Mouse (Mus musculus) neural tube, embryonic 12.5 days (tissue): ENCODE measurements around the gene Bri3. TPM values are rescaled to one million over a fixed set of nuclear protein-coding genes. Genes with fewer than 3 reads are reported as not detected.
"Not testable (repeated sequence)": the region's sequence is repeated elsewhere in the genome, so short reads cannot be mapped to it uniquely, and the experiment has no call there.

Experiments
- ATAC-seq: fragments of 200-750 bp; cut with Nextera tagmentation; 2 replicates; pipeline ENCODE4 v1.8.0; 2017; ENCODE audit warnings: low read depth, mild to moderate bottlenecking, moderate TSS enrichment, moderate library complexity; ENCODE audit not compliant: low FRiP score
- H3K27ac ChIP-seq: fragments of 300-500 bp; sonication (generic); 2 replicates; pipeline ENCODE4 v1.5.1; 2016
- H3K27me3 ChIP-seq: fragments of 300-500 bp; sonication (generic); replicated peaks from 2 replicates; pipeline ENCODE4 v1.6.1; 2016; ENCODE audit warnings: mild to moderate bottlenecking
- H3K36me3 ChIP-seq: fragments of 300-500 bp; sonication (generic); 2 replicates; pipeline ENCODE4 v1.6.1; 2016; ENCODE audit warnings: mild to moderate bottlenecking
- H3K4me1 ChIP-seq: fragments of 300-500 bp; sonication (generic); 2 replicates; pipeline ENCODE4 v1.6.1; 2016
- H3K4me2 ChIP-seq: fragments of 300-500 bp; sonication (generic); replicated peaks from 2 replicates; pipeline ENCODE4 v1.6.1; 2016; ENCODE audit warnings: mild to moderate bottlenecking
- H3K4me3 ChIP-seq: fragments of 300-500 bp; sonication (generic); 2 replicates; pipeline ENCODE4 v1.5.1; 2016
- H3K9ac ChIP-seq: fragments of 300-500 bp; sonication (generic); 2 replicates; pipeline ENCODE4 v1.6.1; 2016; ENCODE audit warnings: mild to moderate bottlenecking
- H3K9me3 ChIP-seq: fragments of 300-500 bp; sonication (generic); 2 replicates; pipeline ENCODE4 v1.6.1; 2016; ENCODE audit warnings: mild to moderate bottlenecking
- WGBS: fragments of 180-500 bp; shearing (Covaris S2); methylation state at CpG from one replicate; pipeline ENCODE4 v1.1.7; 2016; 5-methylcytosine and 5-hydroxymethylcytosine counted together
- polyA plus RNA-seq: library from polyadenylated mRNA; unstranded; fragments of >200 nt; fragmentation: Nextera tagmentation; extraction: Ambion mirVana; gene quantifications from 2 replicates; pipeline ENCODE4 v1.2.1, GENCODE M21; 2016

Gene Bri3
- polyA plus RNA-seq, 1 experiment from 2014 or later: 148 TPM

- peaks cover 4% of the 10 kb centered on the region; the same call in 1 of the 2 replicates for H3K4me1 ChIP-seq
- no peak overlapping the region for H3K4me2 ChIP-seq
- no peaks in the 10 kb centered on the region for H3K9me3 ChIP-seq
- H3K36me3 ChIP-seq: no peaks in the 10 kb centered on the region
- WGBS: 71% methylated on average over 8 of the region's 8 CpGs
- H3K27me3 ChIP-seq: no peaks in the 10 kb centered on the region
- no peak overlapping the region for H3K9ac ChIP-seq
- no peak overlapping the region for H3K27ac ChIP-seq
- H3K4me3 ChIP-seq: no peak overlapping the region
- ATAC-seq: no peak
Observed at GRCm38 (mm10) chr5:144317426-144317825, 73.2 kb downstream of the Bri3 start.

GRCm38 (mm10) chr5:144318286-144318685, 74.0 kb downstream of the Bri3 start:
- peaks cover 4% of the 10 kb centered on the region; the same call in 1 of the 2 replicates for H3K4me1 ChIP-seq
- H3K36me3 ChIP-seq: no peaks in the 10 kb centered on the region
- no peak overlapping the region for H3K27ac ChIP-seq
- no peak overlapping the region for H3K4me2 ChIP-seq
- H3K4me3 ChIP-seq: no peak overlapping the region
- H3K9me3 ChIP-seq: no peaks in the 10 kb centered on the region
- WGBS: 39% methylated on average over 6 of the region's 6 CpGs
- H3K9ac ChIP-seq: no peak overlapping the region
- no peak for ATAC-seq
- no peaks in the 10 kb centered on the region for H3K27me3 ChIP-seq

GRCm38 (mm10) chr5:144321681-144322080, 77.4 kb downstream of the Bri3 start:
- H3K9ac ChIP-seq: no peak overlapping the region
- 64% methylated on average over 7 of the region's 7 CpGs for WGBS
- H3K4me1 ChIP-seq: peaks cover 4% of the 10 kb centered on the region; the same call in 1 of the 2 replicates
- no peak for ATAC-seq
- H3K27me3 ChIP-seq: no peaks in the 10 kb centered on the region
- no peaks in the 10 kb centered on the region for H3K36me3 ChIP-seq
- no peak overlapping the region for H3K4me3 ChIP-seq
- no peak overlapping the region for H3K27ac ChIP-seq
- H3K9me3 ChIP-seq: no peaks in the 10 kb centered on the region
- no peak overlapping the region for H3K4me2 ChIP-seq

GRCm38 (mm10) chr5:144322717-144323116, 78.5 kb downstream of the Bri3 start:
- Histone ChIP-seq H3K9ac (no peak overlapping the region), H3K27me3 (no peaks in the 10 kb centered on the region), H3K27ac (no peak overlapping the region), H3K4me3 (no peak overlapping the region), H3K36me3 (no peaks in the 10 kb centered on the region), H3K4me1 (peaks cover 1% of the 10 kb centered on the region; the same call in 1 of the 2 replicates), H3K4me2 (no peak overlapping the region), H3K9me3 (no peaks in the 10 kb centered on the region)
- ATAC-seq: no peak
- WGBS: 91% methylated on average over 3 of the region's 3 CpGs

- H3K4me2 ChIP-seq: no peak overlapping the region
- H3K9ac ChIP-seq: no peak overlapping the region
- H3K27me3 ChIP-seq: no peaks in the 10 kb centered on the region
- H3K4me1 ChIP-seq: no peaks in the 10 kb centered on the region
- 91% methylated on average over 11 of the region's 11 CpGs for WGBS
- no peak for ATAC-seq
- no peak overlapping the region for H3K27ac ChIP-seq
- no peaks in the 10 kb centered on the region for H3K9me3 ChIP-seq
- no peak overlapping the region for H3K4me3 ChIP-seq
- no peaks in the 10 kb centered on the region for H3K36me3 ChIP-seq
Observed at GRCm38 (mm10) chr5:144334010-144334409, 89.8 kb downstream of the Bri3 start.

GRCm38 (mm10) chr5:144335357-144335756, 91.1 kb downstream of the Bri3 start:
- WGBS: 87% methylated on average over 6 of the region's 6 CpGs

GRCm38 (mm10) chr5:144338787-144339186, 94.5 kb downstream of the Bri3 start:
- WGBS: 40% methylated on average over 1 of the region's 1 CpGs
- H3K27ac ChIP-seq: no peak overlapping the region
- H3K4me3 ChIP-seq: no peak overlapping the region
- no peaks in the 10 kb centered on the region for H3K27me3 ChIP-seq
- no peaks in the 10 kb centered on the region for H3K9me3 ChIP-seq
- H3K9ac ChIP-seq: no peak overlapping the region
- no peak for ATAC-seq
- H3K4me2 ChIP-seq: no peak overlapping the region
- no peaks in the 10 kb centered on the region for H3K36me3 ChIP-seq
- no peaks in the 10 kb centered on the region for H3K4me1 ChIP-seq

More at GRCm38 (mm10) chr5:144335357-144335756, 91.1 kb downstream of the Bri3 start:
- not testable (repeated sequence) for H3K4me3 ChIP-seq, H3K9me3 ChIP-seq, H3K27ac ChIP-seq, H3K9ac ChIP-seq, H3K4me2 ChIP-seq, ATAC-seq, H3K27me3 ChIP-seq, H3K36me3 ChIP-seq, H3K4me1 ChIP-seq

- Histone ChIP-seq H3K27ac (no peak overlapping the region), H3K9me3 (no peaks in the 10 kb centered on the region), H3K27me3 (no peaks in the 10 kb centered on the region), H3K4me1 (no peaks in the 10 kb centered on the region), H3K9ac (no peak overlapping the region), H3K4me2 (no peak overlapping the region), H3K4me3 (no peak overlapping the region), H3K36me3 (no peaks in the 10 kb centered on the region)
- WGBS: 71% methylated on average over 1 of the region's 1 CpGs
- no peak for ATAC-seq
Observed at GRCm38 (mm10) chr5:144341085-144341484, 96.8 kb downstream of the Bri3 start.

- 89% methylated on average over 6 of the region's 6 CpGs for whole genome bisulfite sequencing
- no peaks in the 10 kb centered on the region for H3K9me3 ChIP-seq
Observed at GRCm38 (mm10) chr5:144344592-144344991, 100.4 kb downstream of the Bri3 start.

GRCm38 (mm10) chr5:144351185-144351584, 106.9 kb downstream of the Bri3 start:
- H3K9ac ChIP-seq: no peak overlapping the region
- no peaks in the 10 kb centered on the region for H3K9me3 ChIP-seq
- H3K4me1 ChIP-seq: no peaks in the 10 kb centered on the region
- ATAC-seq: no peak
- no peaks in the 10 kb centered on the region for H3K27me3 ChIP-seq
- no peak overlapping the region for H3K27ac ChIP-seq
- no peak overlapping the region for H3K4me3 ChIP-seq
- no peak overlapping the region for H3K4me2 ChIP-seq
- H3K36me3 ChIP-seq: no peaks in the 10 kb centered on the region
- WGBS: 7% methylated on average over 8 of the region's 8 CpGs

More at GRCm38 (mm10) chr5:144344592-144344991, 100.4 kb downstream of the Bri3 start:
- Histone ChIP-seq H3K4me1 (no peaks in the 10 kb centered on the region), H3K27me3 (no peaks in the 10 kb centered on the region), H3K4me3 (no peak overlapping the region), H3K27ac (no peak overlapping the region), H3K4me2 (no peak overlapping the region), H3K9ac (no peak overlapping the region), H3K36me3 (no peaks in the 10 kb centered on the region)
- ATAC-seq: no peak

GRCm38 (mm10) chr5:144352250-144353047, 108.2 kb downstream of the Bri3 start:
- H3K36me3 ChIP-seq: no peaks in the 10 kb centered on the region
- H3K4me3 ChIP-seq: no peak overlapping the region
- no peak overlapping the region for H3K27ac ChIP-seq
- 0 out of 2 replicates have a peak, but pooled peaks cover 4% of the 10 kb centered on the region for H3K4me1 ChIP-seq
- 88% methylated on average over 9 of the region's 9 CpGs for WGBS
- ATAC-seq: no peak
- H3K27me3 ChIP-seq: peaks cover 6% of the 10 kb centered on the region
- no peaks in the 10 kb centered on the region for H3K9me3 ChIP-seq
- H3K4me2 ChIP-seq: no peak overlapping the region
- no peak overlapping the region for H3K9ac ChIP-seq

GRCm38 (mm10) chr5:144356776-144357455, 112.7 kb downstream of the Bri3 start:
- Histone ChIP-seq H3K4me2 (peak overlapping the region; percentile 94), H3K9me3 (no peaks in the 10 kb centered on the region), H3K4me1 (peaks cover 16% of the 10 kb centered on the region), H3K27ac (no peak overlapping the region), H3K4me3 (peak overlapping the region; percentile 50), H3K9ac (peak overlapping the region; percentile 49; the same call in 1 of the 2 replicates), H3K36me3 (no peaks in the 10 kb centered on the region), H3K27me3 (peaks cover 16% of the 10 kb centered on the region)
- no peak for ATAC-seq
- 12% methylated on average over 17 of the region's 17 CpGs for WGBS
